Mouse (Mus musculus) heart, postnatal 0 days (tissue): ENCODE measurements around the gene Rnf2. TPM values are rescaled to one million over a fixed set of nuclear protein-coding genes. Genes with fewer than 3 reads are reported as not detected.

Source experiments
- ATAC-seq: fragments of 200-750 bp; cut with Nextera tagmentation; 2 replicates; pipeline ENCODE4 v1.8.0; 2017; ENCODE audit warnings: low read depth, moderate number of reproducible peaks, moderate library complexity; ENCODE audit not compliant: insufficient read depth
- DNase-seq: peaks from one replicate; pipeline ENCODE4 v3.0.0-alpha.2; 2016; ENCODE audit warnings: low spot score
- H3K27ac ChIP-seq: fragments of 300-500 bp; sonication (generic); 2 replicates; pipeline ENCODE4 v1.5.1; 2014; ENCODE audit warnings: low read depth, mild to moderate bottlenecking
- H3K27me3 ChIP-seq: fragments of 300-500 bp; sonication (generic); 2 replicates; pipeline ENCODE4 v1.6.1; 2014; ENCODE audit warnings: low read length, mixed read lengths; ENCODE audit not compliant: control insufficient read depth, insufficient read depth
- H3K36me3 ChIP-seq: fragments of 300-500 bp; sonication (generic); replicated peaks from 2 replicates; pipeline ENCODE4 v1.6.1; 2014; ENCODE audit warnings: low read length, mixed read lengths; ENCODE audit not compliant: control insufficient read depth, insufficient read depth
- H3K4me1 ChIP-seq: fragments of 300-500 bp; sonication (generic); 2 replicates; pipeline ENCODE4 v1.6.1; 2014; ENCODE audit warnings: antibody characterized with exemption; ENCODE audit not compliant: control insufficient read depth, insufficient read depth
- H3K4me2 ChIP-seq: fragments of 300-500 bp; sonication (generic); 2 replicates; pipeline ENCODE4 v1.6.1; 2014; ENCODE audit warnings: low read depth, mild to moderate bottlenecking, low read length, moderate library complexity
- H3K4me3 ChIP-seq: fragments of 300-500 bp; sonication (generic); 2 replicates; pipeline ENCODE4 v1.5.1; 2014; ENCODE audit warnings: low read depth, low read length
- H3K9ac ChIP-seq: fragments of 300-500 bp; sonication (generic); replicated peaks from 2 replicates; pipeline ENCODE4 v1.6.1; 2014; ENCODE audit warnings: low read depth, low read length, mixed read lengths
- H3K9me3 ChIP-seq: fragments of 300-500 bp; sonication (generic); replicated peaks from 2 replicates; pipeline ENCODE4 v1.6.1; 2016; ENCODE audit warnings: low read length; ENCODE audit not compliant: control insufficient read depth
- CTCF ChIP-seq: IDR thresholded peaks from 2 replicates; pipeline ENCODE4 v1.5.1; 2016; ENCODE audit warnings: antibody characterized with exemption, control low read depth, low read depth
- EP300 ChIP-seq: IDR thresholded peaks from 2 replicates; pipeline ENCODE4 v1.6.1; 2016; ENCODE audit warnings: antibody characterized with exemption, low read depth
- WGBS: fragments of 180-500 bp; shearing (Covaris S2); extraction: QIAGEN DNeasy Blood & Tissue Kit; methylation state at CpG from one replicate; pipeline ENCODE4 v1.1.7; 2014; 5-methylcytosine and 5-hydroxymethylcytosine counted together
- polyA plus RNA-seq: library from polyadenylated mRNA; unstranded; fragments of >200 nt; fragmentation: Nextera tagmentation; extraction: Ambion mirVana; gene quantifications from 2 replicates; pipeline ENCODE4 v1.2.1, GENCODE M21; 2015
- total RNA-seq: library from RNA; depleted of rRNA; stranded (reverse); fragments of >200 nt; gene quantifications from 2 replicates; pipeline ENCODE4 v1.2.3, GENCODE M21; 2014; ENCODE audit warnings: low replicate concordance

Gene Rnf2
- total and polyA plus RNA-seq, 2 experiments from 2014 or later, result 36.4 to 50.6 TPM

DNA sequence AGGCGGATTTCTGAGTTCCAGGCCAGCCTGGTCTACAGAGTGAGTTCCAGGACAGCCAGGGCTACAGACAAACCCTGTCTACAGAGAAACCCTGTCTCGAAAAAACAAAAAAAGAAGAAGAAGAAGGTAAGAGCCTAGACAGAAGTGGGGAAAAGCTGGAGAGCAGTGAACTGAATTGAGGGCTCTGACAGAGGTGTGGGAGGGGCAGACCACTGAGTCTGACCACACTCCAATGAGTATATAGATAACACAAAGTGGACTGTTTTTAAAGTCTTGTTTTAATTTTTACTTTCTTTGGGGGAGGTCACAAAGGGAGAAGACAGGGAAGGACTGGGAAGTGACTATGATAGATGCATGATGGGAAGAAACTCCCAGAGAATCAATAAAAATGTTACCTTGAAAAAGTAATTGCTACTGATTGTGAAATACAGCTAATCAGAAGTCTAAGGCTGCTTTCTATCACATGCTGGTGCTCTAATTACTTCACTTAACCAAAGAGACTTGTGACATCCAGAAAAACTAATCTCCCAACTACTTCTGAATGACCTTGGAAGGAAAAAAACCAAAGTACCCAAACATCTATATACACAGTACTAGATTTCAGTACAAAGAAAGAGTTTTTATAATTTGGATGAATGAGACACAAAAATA is 5.0 kb downstream of the Rnf2 start:
- 91% methylated on average over 2 of the region's 2 CpGs for WGBS
- TF ChIP-seq EP300 (no peak), CTCF (no peak)
- Histone ChIP-seq H3K4me1 (peaks cover 37% of the 10 kb centered on the region), H3K27me3 (no peaks in the 10 kb centered on the region), H3K9ac (no peak overlapping the region), H3K9me3 (no peaks in the 10 kb centered on the region), H3K36me3 (no peaks in the 10 kb centered on the region), H3K27ac (no peak overlapping the region), H3K4me3 (no peak overlapping the region), H3K4me2 (no peak overlapping the region)
- DNase-seq, result no peak
- ATAC-seq, result no peak

DNA sequence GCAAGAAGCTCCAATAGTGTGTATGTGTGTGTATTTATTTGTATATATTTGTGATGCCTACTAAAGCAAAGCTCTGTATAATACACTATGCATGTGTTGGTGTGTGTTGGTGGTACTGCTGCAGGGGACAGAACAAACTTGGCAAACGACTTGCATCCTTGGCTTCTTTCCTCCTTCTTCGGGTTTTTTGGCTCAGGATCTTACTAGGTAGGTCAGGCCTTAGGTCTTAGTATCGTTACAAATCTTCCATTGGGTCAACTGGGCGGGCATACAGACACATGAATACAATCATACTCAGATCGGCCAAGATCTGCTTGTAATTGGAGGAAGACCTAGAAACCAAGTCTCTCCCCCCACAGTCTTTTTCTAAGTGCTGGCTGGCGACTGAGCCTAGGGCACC is 6.0 kb downstream of the Rnf2 start:
- no peak for TF ChIP-seq CTCF
- Histone ChIP-seq H3K27ac (no peak overlapping the region), H3K4me2 (no peak overlapping the region), H3K9ac (no peak overlapping the region), H3K36me3 (no peaks in the 10 kb centered on the region), H3K4me3 (no peak overlapping the region), H3K27me3 (no peaks in the 10 kb centered on the region), H3K9me3 (no peaks in the 10 kb centered on the region), H3K4me1 (peaks cover 37% of the 10 kb centered on the region)
- DNase-seq, result no peak
- WGBS, result 50% methylated on average over 6 of the region's 6 CpGs
- ATAC-seq, result no peak

DNA sequence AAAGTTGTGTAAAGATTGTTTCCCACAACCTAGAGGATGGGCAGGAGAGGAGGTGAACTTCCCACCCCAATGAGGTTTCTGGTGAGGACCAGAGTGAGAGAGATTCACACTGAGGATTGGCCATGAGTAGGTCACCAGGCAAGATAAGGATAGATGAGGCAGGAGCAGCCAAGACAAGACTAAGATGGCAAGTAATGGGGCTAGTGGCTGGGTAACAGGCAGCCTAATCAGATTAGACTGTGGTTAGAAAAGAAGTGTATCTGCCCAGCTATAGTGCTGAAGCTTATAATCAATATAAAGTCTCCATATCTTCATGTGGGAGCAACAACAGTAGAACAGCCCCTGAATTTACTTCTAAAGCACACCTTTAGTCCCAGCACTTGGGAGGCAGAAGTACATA is 6.9 kb downstream of the Rnf2 start:
- no peak overlapping the region for H3K4me2 ChIP-seq
- H3K27ac ChIP-seq, result no peak overlapping the region
- H3K36me3 ChIP-seq, result no peaks in the 10 kb centered on the region; the same call in 1 of the 2 replicates
- no peak overlapping the region for H3K9ac ChIP-seq
- H3K27me3 ChIP-seq, result no peaks in the 10 kb centered on the region
- H3K4me1 ChIP-seq, result peaks cover 37% of the 10 kb centered on the region
- no peak for TF ChIP-seq CTCF
- no peak for TF ChIP-seq EP300
- ATAC-seq (no peak), DNase-seq (no peak)
- no peaks in the 10 kb centered on the region for H3K9me3 ChIP-seq
- H3K4me3 ChIP-seq, result no peak overlapping the region

DNA sequence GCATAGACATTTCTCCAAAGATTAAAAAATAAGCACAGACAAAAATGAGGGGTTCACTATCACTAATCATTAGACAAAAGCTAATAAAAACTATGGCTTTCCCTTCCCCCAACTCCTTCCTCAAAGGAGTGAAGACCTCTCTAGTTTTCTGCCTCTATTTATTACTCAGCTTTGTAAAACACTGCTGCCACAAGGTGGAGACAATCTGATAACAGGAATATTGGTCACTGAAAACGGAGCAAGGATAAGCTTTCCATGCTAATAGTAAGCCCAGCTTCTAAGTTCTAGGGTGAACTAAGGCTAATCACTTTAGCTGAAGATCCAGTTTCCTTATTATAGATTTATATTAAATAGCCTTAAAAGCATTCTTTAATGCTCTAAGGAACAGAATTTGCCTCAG is 8.3 kb downstream of the Rnf2 start:
- 20% methylated on average over 1 of the region's 1 CpGs for WGBS

DNA sequence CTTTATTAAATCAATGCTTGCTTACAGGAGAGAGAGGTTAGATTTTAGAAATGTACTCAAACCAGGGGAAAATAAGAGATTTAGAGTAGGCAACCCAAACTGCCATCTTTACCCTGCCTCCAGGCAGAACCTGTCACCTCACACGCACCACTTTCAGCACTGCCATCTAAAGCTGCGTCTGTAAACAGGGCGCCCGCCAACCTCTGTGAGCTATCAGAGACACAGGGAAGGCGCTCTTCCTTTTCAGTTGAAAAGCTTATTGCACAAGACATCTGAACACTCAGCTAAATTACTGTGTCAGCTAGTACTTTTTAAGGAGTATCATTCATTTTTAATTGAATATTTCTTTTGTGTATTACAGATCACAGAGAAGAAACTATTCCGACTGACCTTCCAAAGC is 10.9 kb downstream of the Rnf2 start:
- Histone ChIP-seq H3K27ac (no peak overlapping the region), H3K9ac (no peak overlapping the region), H3K27me3 (no peaks in the 10 kb centered on the region), H3K4me2 (no peak overlapping the region), H3K4me1 (peaks cover 11% of the 10 kb centered on the region), H3K4me3 (no peak overlapping the region), H3K36me3 (no peaks in the 10 kb centered on the region; the same call in 1 of the 2 replicates), H3K9me3 (no peaks in the 10 kb centered on the region)
- DNase-seq, result no peak
- TF ChIP-seq EP300 (no peak), CTCF (no peak)
- WGBS, result 48% methylated on average over 6 of the region's 6 CpGs
- ATAC-seq, result no peak

More for the DNA sequence above, 8.3 kb downstream of the Rnf2 start:
- H3K4me2 ChIP-seq, result no peak overlapping the region
- no peak overlapping the region for H3K27ac ChIP-seq
- DNase-seq (no peak), ATAC-seq (no peak)
- H3K9me3 ChIP-seq, result no peaks in the 10 kb centered on the region
- no peak overlapping the region for H3K9ac ChIP-seq
- H3K36me3 ChIP-seq, result no peaks in the 10 kb centered on the region; the same call in 1 of the 2 replicates
- peaks cover 31% of the 10 kb centered on the region for H3K4me1 ChIP-seq
- no peak overlapping the region for H3K4me3 ChIP-seq
- no peaks in the 10 kb centered on the region for H3K27me3 ChIP-seq
- TF ChIP-seq CTCF (peak; percentile 32; the same call in 1 of the 2 replicates), EP300 (no peak)

DNA sequence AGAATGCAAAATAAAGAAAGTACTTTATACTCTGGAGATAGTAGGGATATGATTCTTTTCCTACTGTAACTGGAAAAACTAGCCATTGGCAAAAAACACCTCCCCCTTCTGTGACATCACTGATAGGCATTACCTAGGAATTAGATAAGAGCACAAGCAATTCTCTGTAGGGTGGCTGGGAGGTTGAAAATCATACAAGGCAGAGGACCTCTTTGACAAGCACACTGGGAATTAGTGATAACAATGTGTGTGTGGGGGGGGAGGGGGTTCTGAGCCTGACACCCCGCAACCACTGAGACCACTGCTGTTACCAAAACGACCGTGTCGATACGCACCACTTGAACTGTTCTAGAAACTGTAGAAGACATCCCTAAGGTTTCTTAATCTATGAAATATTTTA is 16.0 kb downstream of the Rnf2 start:
- ATAC-seq, result no peak
- Histone ChIP-seq H3K4me1 (no peaks in the 10 kb centered on the region), H3K36me3 (peaks cover 9% of the 10 kb centered on the region; the same call in 1 of the 2 replicates), H3K27ac (no peak overlapping the region), H3K9me3 (no peaks in the 10 kb centered on the region), H3K4me3 (no peak overlapping the region), H3K27me3 (no peaks in the 10 kb centered on the region), H3K9ac (no peak overlapping the region), H3K4me2 (no peak overlapping the region)
- WGBS, result 56% methylated on average over 5 of the region's 5 CpGs
- TF ChIP-seq CTCF (no peak), EP300 (no peak)
- DNase-seq, result no peak
